Mouse (Mus musculus) adrenal gland, postnatal 14 days (tissue): ENCODE data around the gene Zfand3. TPM values are rescaled to one million over a fixed set of nuclear protein-coding genes. Genes with fewer than 3 reads are reported as not detected.

Experiments
- total RNA-seq: library from RNA; stranded (reverse); gene quantifications from 2 replicates; pipeline ENCODE4 v1.2.3, GENCODE M21; 2021

The Zfand3 gene
- total RNA-seq, 1 experiment from 2014 or later: 126 TPM

Other genes with a start within 250 kb of the Zfand3 start
- gene Mdga1, start 34.6 kb upstream of the Zfand3 start, total RNA-seq: 1.3 and 1.8 TPM in 2 replicates